Mouse (Mus musculus) urinary bladder, postnatal 10 days (tissue): ENCODE measurements around the gene Extl2.

ENCODE experiments used
- DNase-seq: peaks from one replicate; pipeline ENCODE4 v3.0.0; 2022; ENCODE audit warnings: low spot score

Gene Extl2

DNA sequence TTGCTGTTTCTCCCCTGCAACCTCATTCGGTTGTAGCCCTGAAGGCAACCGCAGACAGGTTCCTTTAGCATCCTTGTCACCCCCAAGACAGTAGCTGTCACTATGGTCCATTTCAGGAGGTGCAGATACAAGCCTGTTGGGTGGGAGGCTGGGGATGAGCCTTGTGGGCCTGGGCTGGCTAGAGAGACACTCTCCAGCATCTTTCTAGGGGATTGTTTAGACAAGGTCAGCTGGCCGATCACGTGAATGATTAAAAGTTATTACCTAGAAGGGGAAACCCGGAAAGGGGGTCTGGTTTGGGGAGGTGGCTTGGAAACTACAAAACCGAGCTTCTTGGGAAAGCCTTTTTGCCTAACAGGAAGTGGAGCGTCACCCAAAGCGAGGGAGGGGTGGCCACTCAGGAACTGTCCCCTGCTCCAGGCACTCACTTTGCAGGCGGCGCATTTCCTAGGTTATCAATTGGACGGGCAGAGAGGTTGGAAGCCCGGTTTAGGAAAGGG is 729 bp downstream of the Extl2 start:
- no peak for DNase-seq

DNA sequence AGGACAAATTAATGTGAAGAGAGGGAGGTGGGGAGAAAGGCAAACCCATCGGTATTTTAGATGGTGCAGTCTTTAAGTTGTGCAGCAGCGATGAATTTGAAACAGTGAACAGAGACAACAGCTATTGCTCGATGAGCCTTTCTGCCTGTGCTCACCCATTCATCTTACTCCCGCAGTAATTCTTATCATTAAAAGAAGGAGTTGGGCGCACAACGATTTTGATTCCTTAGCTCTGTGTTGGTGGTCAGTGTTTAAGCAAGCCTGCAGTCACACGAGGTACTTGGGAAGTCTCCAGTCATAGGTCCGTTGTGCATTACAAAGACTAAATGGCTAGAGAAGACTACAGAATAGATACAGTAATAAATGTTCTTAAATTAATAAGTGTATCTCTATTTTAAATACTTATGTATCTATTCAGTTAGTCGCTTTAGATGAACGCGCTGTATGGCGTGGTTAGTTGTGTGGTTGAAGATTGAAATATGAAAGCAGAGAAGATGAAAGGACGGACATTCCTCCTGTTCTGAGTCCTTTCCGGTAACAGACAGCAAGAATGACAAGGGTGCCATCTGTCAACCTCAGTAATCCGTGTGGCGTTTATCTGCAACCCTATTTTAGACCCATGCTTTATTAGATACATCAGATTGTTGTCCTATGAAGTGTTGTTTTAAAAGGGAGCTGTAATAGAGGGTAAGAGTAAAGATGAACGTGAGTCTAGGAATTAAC is 2.5 kb downstream of the Extl2 start:
- no peak for DNase-seq

DNA sequence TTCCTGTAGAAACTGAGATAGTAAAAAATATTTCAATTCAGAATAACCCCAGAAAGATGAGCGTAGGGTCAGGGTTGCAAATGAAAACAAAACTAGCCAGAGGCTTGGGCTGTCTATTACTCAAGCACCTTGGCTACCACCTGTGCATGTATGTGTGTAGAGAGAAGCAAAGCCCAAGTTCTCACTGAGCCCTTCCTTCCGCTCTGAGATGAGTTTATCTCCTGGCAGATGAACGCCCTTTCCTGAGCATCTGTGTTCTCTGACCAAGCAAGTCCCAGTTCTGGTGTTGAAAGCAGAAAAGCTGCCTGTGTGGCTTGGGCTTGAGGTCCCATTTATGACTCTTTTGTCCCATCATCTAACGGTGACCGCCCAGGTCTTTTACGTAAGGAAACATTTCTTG is 7.6 kb downstream of the Extl2 start:
- DNase-seq, result no peak

DNA sequence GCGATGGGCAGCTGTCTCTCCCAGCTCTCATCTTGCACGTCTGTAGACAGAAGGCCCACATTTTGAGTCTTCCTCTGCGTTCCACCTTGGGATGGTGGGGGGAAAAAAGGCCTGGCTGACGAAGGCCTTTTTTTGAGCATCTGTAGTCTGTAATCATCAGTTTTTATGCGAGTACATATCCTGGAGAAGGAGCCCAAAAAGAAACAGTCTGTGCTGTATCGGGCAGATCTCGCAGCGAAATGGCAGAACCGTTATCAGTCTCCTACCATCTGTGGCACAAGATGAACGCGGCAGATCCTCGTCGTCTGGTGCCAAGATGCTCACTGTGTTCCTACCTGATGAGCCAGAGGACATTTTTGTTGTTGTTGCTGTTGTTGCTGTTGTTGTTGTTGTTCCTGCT is 8.9 kb downstream of the Extl2 start:
- DNase-seq, result no peak

DNA sequence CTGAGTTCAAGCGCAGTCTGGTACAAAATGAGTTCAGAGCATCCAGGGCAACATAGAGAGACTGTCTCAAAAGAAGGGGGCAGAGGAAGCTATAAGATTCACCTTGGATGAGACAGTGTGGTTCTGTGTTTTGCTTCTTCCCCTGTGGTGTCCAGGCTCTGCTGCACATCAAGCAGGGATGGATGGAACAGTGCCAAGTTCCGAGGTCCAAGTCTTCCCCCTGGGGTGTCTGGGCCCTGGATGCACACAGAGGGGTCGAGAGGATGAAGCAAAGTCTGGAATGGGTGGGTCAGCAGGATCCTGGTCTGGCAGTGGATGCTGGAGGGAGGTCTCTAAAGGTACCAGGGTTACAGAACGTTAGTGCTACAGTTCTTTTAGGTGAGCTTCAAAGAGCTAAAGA is 11.3 kb downstream of the Extl2 start:
- no peak for DNase-seq

DNA sequence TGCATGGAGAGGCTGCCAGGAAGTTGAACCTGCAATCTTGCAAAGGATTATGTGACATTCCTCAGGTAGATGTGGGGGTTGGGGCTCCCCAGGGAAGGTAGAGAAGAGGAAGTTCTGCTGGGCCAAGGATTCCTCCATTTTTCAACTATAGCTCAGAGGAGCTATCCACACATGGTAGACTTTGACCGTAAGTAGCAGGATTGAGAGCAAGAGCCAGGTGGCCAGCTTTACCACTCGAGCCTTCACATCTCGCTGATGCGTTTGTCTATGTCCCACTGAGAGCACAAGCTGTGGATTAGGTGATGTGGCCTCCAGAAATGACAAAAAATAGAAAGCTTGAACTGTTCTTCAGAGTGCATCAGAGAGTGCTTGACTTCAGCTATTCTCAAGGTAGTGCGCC is 11.9 kb downstream of the Extl2 start:
- DNase-seq, result no peak

DNA sequence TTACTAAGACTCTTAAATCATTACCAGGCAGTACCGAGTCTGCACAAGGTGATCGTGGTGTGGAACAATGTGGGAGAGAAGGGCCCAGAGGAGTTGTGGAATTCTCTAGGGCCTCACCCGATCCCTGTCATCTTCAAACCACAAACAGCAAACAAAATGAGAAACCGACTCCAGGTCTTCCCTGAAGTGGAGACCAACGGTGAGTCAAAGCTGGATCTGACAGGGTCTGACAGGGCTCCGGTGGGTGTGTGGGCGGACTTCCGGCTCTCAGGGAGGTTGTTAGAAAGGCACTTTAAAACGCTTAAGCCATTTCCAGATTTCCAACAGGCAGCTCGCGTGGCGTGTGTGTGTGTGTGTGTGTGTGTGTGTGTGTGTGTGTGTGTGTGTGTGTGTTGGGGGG is 17.0 kb downstream of the Extl2 start:
- DNase-seq, result no peak

DNA sequence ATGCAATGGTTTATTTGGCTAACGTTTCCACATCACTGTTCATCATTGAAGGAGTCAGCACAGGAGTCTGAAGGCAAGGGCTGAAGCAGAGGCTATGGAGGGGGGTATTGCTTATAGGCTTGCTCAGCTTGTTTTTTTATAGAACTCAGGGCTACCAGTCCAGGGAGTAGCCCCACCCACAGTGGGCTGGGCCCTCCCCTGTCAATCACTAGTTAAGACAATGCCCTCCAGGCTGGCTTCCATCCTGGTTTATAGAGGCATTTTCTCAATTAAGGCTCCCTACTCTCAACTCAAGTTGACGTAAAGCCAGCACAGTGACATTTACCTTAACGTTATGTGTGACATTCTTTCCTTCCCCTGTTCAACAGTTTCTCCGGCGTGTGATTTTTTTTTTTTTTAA is 17.4 kb downstream of the Extl2 start:
- DNase-seq, result no peak

DNA sequence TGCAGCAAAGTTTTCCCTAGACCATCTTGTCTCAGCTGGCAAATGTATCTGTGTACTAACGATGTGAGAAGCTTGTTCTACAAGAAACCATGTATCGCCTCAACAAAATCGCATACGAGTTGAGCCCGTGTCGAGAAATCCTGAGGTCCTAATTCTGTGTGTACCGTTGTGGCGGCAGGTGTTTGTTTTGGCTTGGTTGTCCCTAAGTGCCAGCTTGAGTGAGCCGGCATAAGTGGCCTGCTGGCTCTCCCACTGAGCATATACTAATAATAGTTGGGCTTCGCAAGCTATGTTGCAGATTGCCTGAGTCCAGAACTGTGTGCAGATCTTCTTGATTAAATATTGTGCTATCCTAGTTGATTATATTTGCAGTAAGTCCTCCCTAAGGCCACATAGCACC is 18.4 kb downstream of the Extl2 start:
- no peak for DNase-seq

DNA sequence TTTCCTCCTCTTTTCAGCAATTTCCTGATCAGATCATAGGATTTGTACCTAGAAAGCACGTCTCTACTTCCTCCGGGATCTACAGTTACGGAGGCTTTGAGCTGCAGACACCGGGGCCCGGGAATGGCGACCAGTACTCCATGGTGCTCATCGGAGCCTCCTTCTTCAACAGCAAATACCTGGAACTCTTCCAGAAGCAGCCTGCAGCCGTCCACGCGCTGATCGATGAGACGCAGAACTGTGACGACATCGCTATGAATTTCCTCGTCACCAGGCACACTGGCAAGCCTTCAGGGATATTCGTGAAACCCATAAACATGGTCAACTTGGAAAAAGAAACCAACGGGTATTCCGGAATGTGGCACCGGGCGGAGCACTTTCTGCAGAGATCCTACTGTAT is 19.7 kb downstream of the Extl2 start:
- no peak for DNase-seq

DNA sequence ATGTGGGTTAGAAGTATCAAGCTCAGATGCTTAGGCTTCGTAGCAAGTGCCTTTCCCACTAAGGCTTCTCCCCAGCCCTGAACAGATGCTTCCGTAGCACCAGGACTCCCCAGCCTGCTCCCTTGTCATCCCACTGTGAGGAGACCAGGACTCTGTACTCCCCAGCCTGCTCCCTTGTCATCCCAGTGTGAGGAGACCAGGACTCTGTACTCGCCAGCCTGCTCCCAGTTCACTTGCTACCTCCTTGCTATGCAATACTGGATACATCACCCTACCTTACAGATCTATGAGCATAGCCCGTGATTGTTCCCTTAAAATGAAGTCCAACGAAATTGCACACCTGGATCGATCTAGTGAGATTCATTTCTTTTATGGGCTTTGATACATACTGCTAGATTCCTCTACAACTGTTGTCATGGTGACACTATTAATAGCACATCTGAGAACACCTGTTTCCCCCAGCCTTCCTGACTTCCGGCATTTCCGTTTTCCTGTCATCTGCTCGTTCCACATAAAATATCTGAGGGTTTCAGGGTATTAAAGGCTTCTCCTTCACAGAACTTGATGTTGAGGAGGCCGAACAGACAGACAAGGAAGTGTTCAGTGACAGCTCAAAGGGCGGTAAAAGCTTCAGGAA is 23.0 kb downstream of the Extl2 start:
- no peak for DNase-seq

DNA sequence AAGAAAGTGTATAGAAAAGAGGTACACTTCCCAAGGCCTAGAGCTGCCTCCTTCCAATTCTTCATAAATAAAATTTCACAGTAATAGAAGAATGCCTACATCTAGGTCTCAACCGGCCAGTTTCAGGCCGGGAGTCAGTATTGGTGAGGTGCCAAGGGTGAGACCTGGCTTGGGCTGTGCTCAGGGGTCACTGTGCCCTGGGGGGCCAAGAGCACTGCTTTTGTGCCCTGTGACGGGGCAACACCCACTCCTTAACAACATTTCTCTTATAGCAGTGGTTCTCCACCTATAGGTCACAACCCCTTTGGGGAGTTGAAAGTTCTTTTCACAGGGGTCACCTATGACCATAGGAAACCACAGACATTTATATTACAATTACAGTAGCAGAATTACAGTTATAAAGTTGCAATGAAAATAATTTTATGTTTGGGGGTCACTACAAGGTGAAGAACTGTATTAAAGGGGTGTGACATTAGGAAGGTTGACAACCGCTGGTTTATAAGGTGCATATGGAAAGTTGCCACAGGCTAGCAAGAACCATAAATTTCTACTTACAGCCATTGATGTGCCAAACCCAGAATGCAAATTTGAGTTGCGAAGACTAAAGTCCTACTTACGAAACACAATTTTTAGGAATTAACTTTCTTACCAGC is 26.1 kb downstream of the Extl2 start:
- no peak for DNase-seq

DNA sequence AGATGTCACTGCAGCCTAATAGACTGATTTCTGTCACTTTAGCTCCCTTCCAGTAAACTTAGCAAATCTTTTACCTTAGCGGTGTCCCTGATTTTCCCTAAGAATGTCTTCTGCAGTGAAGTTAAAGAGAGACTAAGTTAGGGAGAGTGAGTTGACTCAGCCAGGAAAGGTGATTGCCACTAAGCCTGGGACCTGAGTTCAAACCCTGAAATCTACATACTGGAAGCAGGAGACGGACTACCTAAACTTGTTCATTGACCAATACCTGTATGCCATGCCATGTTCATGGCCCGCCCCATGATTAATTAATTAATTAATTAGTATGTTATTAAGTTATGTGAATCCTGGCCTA is 26.6 kb downstream of the Extl2 start:
- DNase-seq, result no peak

DNA sequence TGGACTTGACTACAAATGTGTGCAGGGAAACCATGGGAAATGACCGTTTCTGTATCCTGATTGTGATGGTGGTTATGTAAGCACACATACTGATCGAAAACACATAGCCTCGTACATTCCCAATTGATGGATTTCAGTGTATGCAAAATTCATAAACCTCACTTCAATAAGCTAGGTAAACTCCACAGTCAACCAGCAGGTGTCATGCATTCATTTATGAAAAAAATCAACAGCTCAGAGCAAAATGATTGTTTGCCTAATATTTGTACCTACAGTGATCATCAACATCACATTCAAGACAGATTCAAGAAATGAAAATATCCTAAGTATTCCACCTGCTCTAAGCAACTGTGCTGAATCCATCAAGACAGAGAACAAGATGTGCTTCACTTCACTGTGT is 33.5 kb downstream of the Extl2 start:
- no peak for DNase-seq

DNA sequence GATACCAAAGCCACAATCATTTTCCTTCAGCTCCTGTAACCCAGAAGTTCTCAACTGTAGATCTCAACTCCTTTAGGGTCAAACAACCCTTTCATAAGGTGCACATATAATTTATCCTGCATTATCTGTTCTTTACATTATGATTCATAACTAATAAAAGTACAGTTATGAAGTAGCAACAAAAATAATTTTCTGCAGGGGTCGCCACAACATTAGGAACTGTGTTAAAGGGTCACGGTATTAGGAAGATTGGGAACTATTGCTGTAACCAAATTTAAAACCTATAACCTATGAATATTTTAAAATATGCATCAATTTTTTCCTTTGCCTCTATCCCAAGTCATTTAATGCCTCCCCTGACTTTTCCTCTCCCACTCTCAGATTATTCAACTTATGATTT is 38.7 kb downstream of the Extl2 start:
- DNase-seq, result no peak

DNA sequence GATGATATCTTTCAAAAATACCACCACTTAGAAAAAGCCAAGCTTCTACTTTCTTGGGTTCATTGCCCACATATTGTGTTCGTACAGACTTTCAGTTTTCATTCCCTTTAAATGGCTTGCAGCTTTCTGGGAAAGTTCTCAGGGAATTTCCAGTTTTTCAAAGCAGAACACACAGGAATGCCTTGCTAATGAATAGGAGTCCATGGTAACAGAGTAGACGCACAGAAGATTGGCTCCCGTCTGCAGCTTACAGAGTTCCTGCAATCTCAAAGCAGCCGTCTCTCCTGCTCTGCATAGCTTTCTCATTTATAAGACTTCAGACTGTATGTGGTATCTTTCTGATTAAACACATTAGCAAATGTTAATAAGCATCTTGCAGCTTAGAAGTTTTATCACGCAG is 39.8 kb downstream of the Extl2 start:
- no peak for DNase-seq

DNA sequence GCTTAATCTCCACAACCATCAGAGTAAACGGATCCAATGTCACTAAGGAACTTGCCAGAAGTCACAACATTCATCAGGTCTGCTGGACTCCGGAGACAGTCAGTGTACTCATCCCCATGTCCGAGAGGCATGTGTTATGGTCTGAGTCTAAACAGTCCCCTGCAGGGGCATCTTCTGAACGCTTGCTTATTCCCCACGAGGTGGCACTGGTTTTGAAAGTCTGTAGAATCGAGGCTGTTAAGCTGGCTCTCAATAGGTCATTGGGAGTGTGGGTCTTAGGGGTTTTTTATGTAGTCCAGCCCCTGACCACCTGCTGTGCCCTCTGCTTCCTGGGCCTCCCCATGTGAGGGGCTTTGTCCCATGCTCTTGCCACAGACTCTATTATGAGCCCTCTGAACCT is 49.8 kb downstream of the Extl2 start:
- DNase-seq, result no peak

DNA sequence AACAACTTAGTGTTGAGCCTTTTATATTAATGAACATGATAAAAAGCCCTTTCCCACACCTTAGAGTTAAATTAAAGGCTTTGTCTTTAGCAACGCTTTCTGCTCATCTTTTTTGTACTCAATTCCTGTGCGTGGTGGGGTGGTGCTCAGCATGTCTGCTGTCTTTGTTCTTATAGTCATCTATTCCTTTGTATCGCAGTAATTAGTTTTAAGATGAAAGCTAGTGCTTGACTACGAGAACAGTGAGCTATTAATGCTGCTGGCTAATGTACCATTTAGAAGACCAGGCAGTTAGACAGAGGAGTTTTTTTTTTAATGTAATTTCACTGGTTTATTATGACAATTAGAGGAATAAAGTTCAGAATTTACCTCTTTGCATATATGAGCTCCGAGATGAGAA is 53.1 kb downstream of the Extl2 start:
- no peak for DNase-seq

DNA sequence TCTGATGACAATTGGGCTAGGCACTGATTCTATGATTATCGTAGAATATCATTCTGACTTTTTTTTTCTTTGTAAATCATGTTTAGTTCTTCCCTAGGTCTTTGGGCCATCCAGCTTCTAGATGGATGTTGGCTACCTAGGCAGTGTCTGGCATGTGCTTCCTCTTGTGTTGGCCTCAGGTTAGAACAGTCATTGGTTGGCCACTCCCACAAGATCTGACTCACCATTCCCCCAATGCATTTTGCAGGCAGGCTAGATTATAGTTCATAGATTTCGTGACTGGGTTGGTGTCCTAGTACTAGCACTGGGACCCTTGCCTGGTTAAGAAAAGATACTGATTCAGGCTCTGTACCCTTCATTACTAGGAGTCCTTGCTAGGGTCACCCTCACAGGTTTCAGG is 54.9 kb downstream of the Extl2 start:
- DNase-seq, result no peak

DNA sequence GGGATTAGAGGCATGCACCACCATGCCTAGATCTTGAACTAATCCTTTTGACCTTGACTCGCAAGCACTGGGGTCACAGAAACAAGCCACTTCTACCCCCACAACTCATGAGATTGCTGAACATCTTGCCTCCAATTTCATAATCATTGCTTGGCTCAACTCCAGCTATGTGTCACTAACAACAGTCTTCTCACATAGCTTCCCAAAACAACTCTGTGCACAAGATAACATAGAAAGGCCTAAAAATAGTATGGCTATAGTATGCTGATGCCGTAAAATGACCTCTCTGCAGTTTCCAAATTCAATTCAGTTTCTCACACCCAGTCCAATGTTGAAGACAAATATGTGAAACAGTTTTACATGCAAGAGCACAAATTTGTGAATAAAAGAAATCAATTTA is 65.3 kb downstream of the Extl2 start:
- no peak for DNase-seq

DNA sequence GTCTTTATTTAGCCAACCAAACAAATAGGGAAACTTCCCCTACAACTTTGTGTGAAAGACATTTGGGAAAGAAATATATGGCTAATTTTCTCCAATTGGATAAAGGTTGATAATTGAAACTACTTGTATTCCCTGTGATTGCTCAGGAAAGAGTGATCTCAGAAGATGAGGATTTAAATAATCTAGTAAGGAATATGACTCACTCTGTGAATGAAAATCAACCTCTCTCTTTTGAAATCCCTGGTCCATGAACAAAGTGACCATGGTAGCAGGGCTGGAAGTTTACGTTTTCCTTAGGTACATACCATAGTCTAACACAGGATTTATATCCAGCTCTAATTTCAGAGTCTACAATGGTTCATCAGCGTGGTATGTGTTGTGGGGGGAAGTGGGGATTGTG is 69.5 kb downstream of the Extl2 start:
- no peak for DNase-seq

DNA sequence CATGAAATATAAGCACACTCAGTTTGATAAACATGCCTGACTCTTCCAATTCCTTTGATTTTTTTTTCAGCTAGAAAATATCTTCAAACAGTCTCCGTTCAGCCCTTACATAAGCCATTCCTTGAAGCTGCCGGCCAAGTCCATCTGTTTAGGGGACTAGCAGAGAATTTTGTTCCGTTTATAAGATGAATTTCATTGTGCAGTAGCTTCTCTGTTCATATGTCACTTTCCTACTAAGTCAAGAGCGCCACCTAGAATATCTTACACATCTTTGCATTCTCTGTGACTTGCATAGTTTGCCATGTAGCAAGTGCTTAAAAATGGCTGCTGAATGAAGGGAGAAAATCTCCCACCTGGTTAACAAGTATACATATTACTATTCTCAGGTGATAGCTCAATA is 71.2 kb downstream of the Extl2 start:
- no peak for DNase-seq
